Comparison of ENCODE assay signal across 8 mouse cellular contexts in genomic region chr19:26605438-26606320, GRCm38 (mm10). TPM values are rescaled to one million over a fixed set of nuclear protein-coding genes. Genes with fewer than 3 reads are reported as not detected.
A peak's percentile ranks its signal among the peaks of the same experiment; 100 is the strongest.
DNase-seq lines count a peak whose midpoint lies in the region; ATAC-seq lines count a peak whose summit lies in the region.

No protein-coding gene starts in this region.

- peak; percentile 63 for DNase-seq in CD4-positive helper T cell, adult 2 months (ENCODE audit: low read depth, low spot score)
- peak; percentile 17 to 32 for DNase-seq in adrenal gland, postnatal 4 days (ENCODE audit: low spot score in 2 of 2)
- DNase-seq in forebrain, embryonic 14.5 days (ENCODE audit: low spot score) = peak; percentile 74
- peak; percentile 64 to 76 for DNase-seq in heart, postnatal 36 days
- peak; percentile 49 for DNase-seq in layer of hippocampus, adult 9-11 months
- peak; percentile 56 for DNase-seq in retina, embryonic 14.5 days (ENCODE audit: low spot score)
- DNase-seq in thymus, postnatal 25 days = peak; percentile 56

- H3K36me3 ChIP-seq in forebrain, embryonic 14.5 days (ENCODE audit: control insufficient read depth, insufficient read depth, low read length) = no peaks in the 10 kb centered on the region
- H3K36me3 ChIP-seq in lung, embryonic 15.5 days = no peaks in the 10 kb centered on the region

- under 1% methylated on average over 39 of the region's 44 CpGs for WGBS in forebrain, embryonic 14.5 days
- WGBS in lung, embryonic 15.5 days = under 1% methylated on average over 42 of the region's 44 CpGs

- intact Hi-C loops in heart, postnatal 36 days (cut with DNase I) = loop anchor here (5.0 to 10.0 kb wide), 3 partner anchors 142 to 1407 kb away; partner anchors contain the start of gene Rfx3

- H3K4me1 ChIP-seq in forebrain, embryonic 14.5 days (ENCODE audit: control insufficient read depth, insufficient read depth, low read length) = peaks cover 12% of the 10 kb centered on the region
- H3K4me1 ChIP-seq in lung, embryonic 15.5 days = 0 out of 2 replicates have a peak, but pooled peaks cover 12% of the 10 kb centered on the region

- H3K27ac ChIP-seq in forebrain, embryonic 14.5 days (ENCODE audit: low read depth, low read length) = peak overlapping the region; percentile 76
- peak overlapping the region; percentile 87 for H3K27ac ChIP-seq in lung, embryonic 15.5 days

- H3K4me3 ChIP-seq in forebrain, embryonic 14.5 days (ENCODE audit: low read depth, low read length) = peak overlapping the region; percentile 65
- H3K4me3 ChIP-seq in lung, embryonic 15.5 days = peak overlapping the region; percentile 83

- 0 out of 2 replicates have a peak, but pooled peaks have one; percentile 0 for ATAC-seq in forebrain, embryonic 14.5 days
- no peak for ATAC-seq in lung, embryonic 15.5 days (ENCODE audit: borderline replicate concordance, extremely low read depth, low FRiP score, low TSS enrichment)

- peak overlapping the region; percentile 69 for H3K9ac ChIP-seq in forebrain, embryonic 14.5 days (ENCODE audit: low read length)
- H3K9ac ChIP-seq in lung, embryonic 15.5 days = peak overlapping the region; percentile 62

- H3K27me3 ChIP-seq in forebrain, embryonic 14.5 days (replicated peaks; ENCODE audit: control insufficient read depth, insufficient read depth, low read length) = no peaks in the 10 kb centered on the region
- no peaks in the 10 kb centered on the region; the same call in 1 of the 2 replicates for H3K27me3 ChIP-seq in lung, embryonic 15.5 days

- H3K4me2 ChIP-seq in forebrain, embryonic 14.5 days (ENCODE audit: low read length) = peak overlapping the region; percentile 100
- H3K4me2 ChIP-seq in lung, embryonic 15.5 days = peak overlapping the region; percentile 96

- no peaks in the 10 kb centered on the region for H3K9me3 ChIP-seq in forebrain, embryonic 14.5 days (replicated peaks; ENCODE audit: control insufficient read depth, low read length)
- H3K9me3 ChIP-seq in lung, embryonic 15.5 days = no peaks in the 10 kb centered on the region

RNA-seq across cellular contexts. Expression of gene Smarca2, which starts 0.8 kb away (rescaled TPM):
- total RNA-seq in adrenal gland, postnatal 4 days (2021) = 100 to 1,000 TPM in 1 of 2 experiments, 10 to 100 TPM in 1; 99.7 to 101 TPM
- 57.2 and 90.7 TPM in 2 replicates for polyA plus RNA-seq in forebrain, embryonic 14.5 days (2014; fragmentation: Nextera tagmentation; extraction: Ambion mirVana)
- 10 to 100 TPM; 64.8 to 72.5 TPM for total RNA-seq in heart, postnatal 36 days (2021)
- 38.0 and 45.3 TPM in 2 replicates for polyA plus RNA-seq in lung, embryonic 15.5 days (2015; fragmentation: Nextera tagmentation; extraction: Ambion mirVana)
